ENCODE assay signal across 11 mouse cellular contexts in the genomic region with DNA sequence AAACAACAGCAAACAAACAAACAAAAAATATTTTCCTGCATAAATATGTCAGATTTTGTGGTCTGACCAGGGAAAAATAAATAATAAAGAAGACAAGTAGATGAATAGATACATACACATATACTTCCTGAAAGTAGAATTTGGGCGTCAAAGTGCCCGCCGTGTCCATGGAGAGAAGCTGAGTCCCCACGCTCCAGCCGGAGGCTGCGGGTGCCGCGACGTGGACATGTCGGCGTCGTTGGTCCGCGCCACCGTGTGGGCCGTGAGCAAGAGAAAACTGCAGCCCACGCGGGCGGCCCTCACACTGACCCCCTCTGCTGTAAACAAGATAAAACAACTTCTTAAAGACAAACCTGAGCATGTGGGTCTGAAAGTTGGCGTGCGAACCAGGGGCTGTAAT. TPM values are rescaled to one million over a fixed set of nuclear protein-coding genes. Genes with fewer than 3 reads are reported as not detected.
DNase-seq lines count a peak whose midpoint lies in the region; ATAC-seq and TF ChIP-seq lines count a peak whose summit lies in the region.
"Had no signal": no experiment of that assay in that cellular context is flagged by ENCODE, and none has a peak within 500 bp of the region (broad histone marks: within the 10 kb centered on the region; RNA-seq: fewer than 3 reads in every experiment).

A gene (plus strand): TSS at position 144 of the 400 bp plus-strand sequence.

- no peaks in the 10 kb centered on the region for H3K27me3 ChIP-seq in hindbrain, embryonic 13.5 days

- H3K4me2 ChIP-seq in hindbrain, embryonic 13.5 days, result no peak within 1 kb of the TSS

- H3K9ac ChIP-seq in hindbrain, embryonic 13.5 days, result no peak within 1 kb of the TSS

- 93% methylated on average over 21 of the region's 21 CpGs for WGBS in hindbrain, embryonic 13.5 days

- TF ChIP-seq CTCF in gastrocnemius, adult 2 months (IDR thresholded peaks at IDR 0.05), result no peak

- peak; percentile 8 to 29 for DNase-seq in kidney, postnatal 36 days
- DNase-seq in kidney, adult 18-20 months, result no peak
- DNase-seq in adrenal gland, postnatal 10 days, result peak; percentile 25
- peak; percentile 50 for DNase-seq in gastrocnemius, adult 2 months
- no peak for DNase-seq in layer of hippocampus, postnatal 25 days (ENCODE audit: extremely low spot score in 1 of 2, low spot score in 1 of 2)
- DNase-seq in retina, embryonic 14.5 days (ENCODE audit: low spot score), result no peak
- DNase-seq: lung, adult 2 months; right cerebral cortex, postnatal 25 days; thymus, postnatal 25 days had no signal

- ATAC-seq in hindbrain, embryonic 13.5 days (ENCODE audit: low FRiP score), result no peak

- H3K4me3 ChIP-seq in gastrocnemius, adult 2 months, result peak within 1 kb of the TSS; percentile 51
- no peak within 1 kb of the TSS for H3K4me3 ChIP-seq in hindbrain, embryonic 13.5 days

- no peaks in the 10 kb centered on the region for H3K36me3 ChIP-seq in hindbrain, embryonic 13.5 days

- peak within 1 kb of the TSS; percentile 63 for H3K27ac ChIP-seq in gastrocnemius, adult 2 months
- H3K27ac ChIP-seq in hindbrain, embryonic 13.5 days, result no peak within 1 kb of the TSS
- H3K27ac ChIP-seq: kidney, postnatal 0 days had no signal

- H3K4me1 ChIP-seq in hindbrain, embryonic 13.5 days (replicated peaks), result no peaks in the 10 kb centered on the region

- intact Hi-C loops in gastrocnemius, adult 2 months (cut with DNase I), result no loop called here

- H3K9me3 ChIP-seq in hindbrain, embryonic 13.5 days, result no peaks in the 10 kb centered on the region

RNA-seq across cellular contexts. Expression of the gene that starts here (rescaled TPM):
- 10 to 100 TPM; 17.2 to 18.4 TPM for total RNA-seq in adrenal gland, postnatal 10 days (2021)
- 10 to 100 TPM; 21.8 to 23.3 TPM for total RNA-seq in gastrocnemius, adult 2 months (2021)
- total RNA-seq in layer of hippocampus, postnatal 25 days (2021), result 10 to 100 TPM; 21.2 to 24.4 TPM
- 0.44 and 0.57 TPM in 2 replicates for polyA plus RNA-seq in hindbrain, embryonic 13.5 days (2015; fragmentation: Nextera tagmentation; extraction: Ambion mirVana)

Comparison
In these comparisons a context has a peak if more than half of its experiments do, and no peak if none do; other contexts are left out.
1. DNase-seq: peak in kidney, postnatal 36 days (2 of 2), adrenal gland, postnatal 10 days (single experiment) and gastrocnemius, adult 2 months (single experiment); none in kidney, adult 18-20 months (single experiment), layer of hippocampus, postnatal 25 days (0 of 2) and retina, embryonic 14.5 days (single experiment).